Mouse (Mus musculus): Measurements from ENCODE around the gene Phldb1.
"Not testable (repeated sequence)": the region's sequence is repeated elsewhere in the genome, so short reads cannot be mapped to it uniquely, and the experiment has no call there.

Gene Phldb1

GRCm38 (mm10) chr9:44734524-44735494 is at the start of gene Phldb1:
Gene Phldb1 (minus strand): TSS chr9:44735198.
- in situ Hi-C loops (cut with MboI; ENCODE audit: low pct_unique_long_range_greater_than_20kb in 1 of 2, low sequenced_read_pairs in 2 of 2, unreplicated experiment in 1 of 2): no loop called here

- in situ Hi-C loops (cut with MboI; ENCODE audit: low pct_unique_long_range_greater_than_20kb in 1 of 2, low sequenced_read_pairs in 2 of 2, unreplicated experiment in 1 of 2): no loop called here
Measured at GRCm38 (mm10) chr9:44772750-44773651, 38.0 kb upstream of the Phldb1 start.

GRCm38 (mm10) chr9:44772392-44772749 is 37.4 kb upstream of the Phldb1 start:
- in situ Hi-C loops (cut with MboI; ENCODE audit: low pct_unique_long_range_greater_than_20kb in 1 of 2, low sequenced_read_pairs in 2 of 2, unreplicated experiment in 1 of 2): no loop called here

- in situ Hi-C loops (cut with MboI; ENCODE audit: low pct_unique_long_range_greater_than_20kb in 1 of 2, low sequenced_read_pairs in 2 of 2, unreplicated experiment in 1 of 2): no loop called here
Measured at GRCm38 (mm10) chr9:44771376-44771775, 36.4 kb upstream of the Phldb1 start.

GRCm38 (mm10) chr9:44768029-44768394 is 33.0 kb upstream of the Phldb1 start:
- in situ Hi-C loops (cut with MboI; ENCODE audit: low pct_unique_long_range_greater_than_20kb in 1 of 2, low sequenced_read_pairs in 2 of 2, unreplicated experiment in 1 of 2): not testable (repeated sequence)

- in situ Hi-C loops (cut with MboI; ENCODE audit: low pct_unique_long_range_greater_than_20kb in 1 of 2, low sequenced_read_pairs in 2 of 2, unreplicated experiment in 1 of 2): no loop called here
Measured at GRCm38 (mm10) chr9:44767101-44768028, 32.4 kb upstream of the Phldb1 start, which contains the start of the genes Arcn1 and Ift46. Gene Arcn1 (minus strand): TSS chr9:44767845. Gene Ift46 (plus strand): TSS chr9:44767908.

GRCm38 (mm10) chr9:44760873-44761272 is 25.9 kb upstream of the Phldb1 start:
- in situ Hi-C loops (cut with MboI; ENCODE audit: low pct_unique_long_range_greater_than_20kb in 1 of 2, low sequenced_read_pairs in 2 of 2, unreplicated experiment in 1 of 2): no loop called here

GRCm38 (mm10) chr9:44748473-44748872 is 13.5 kb upstream of the Phldb1 start:
- in situ Hi-C loops (cut with MboI; ENCODE audit: low pct_unique_long_range_greater_than_20kb in 1 of 2, low sequenced_read_pairs in 2 of 2, unreplicated experiment in 1 of 2): no loop called here

- in situ Hi-C loops (cut with MboI; ENCODE audit: low pct_unique_long_range_greater_than_20kb in 1 of 2, low sequenced_read_pairs in 2 of 2, unreplicated experiment in 1 of 2): no loop called here
Measured at GRCm38 (mm10) chr9:44747341-44747740, 12.3 kb upstream of the Phldb1 start.

- in situ Hi-C loops (cut with MboI; ENCODE audit: low pct_unique_long_range_greater_than_20kb in 1 of 2, low sequenced_read_pairs in 2 of 2, unreplicated experiment in 1 of 2): no loop called here
Measured at GRCm38 (mm10) chr9:44746666-44747065, 11.7 kb upstream of the Phldb1 start.

- in situ Hi-C loops (cut with MboI; ENCODE audit: low pct_unique_long_range_greater_than_20kb in 1 of 2, low sequenced_read_pairs in 2 of 2, unreplicated experiment in 1 of 2): no loop called here
Measured at GRCm38 (mm10) chr9:44745371-44745770, 10.4 kb upstream of the Phldb1 start.

GRCm38 (mm10) chr9:44740663-44741192 is 5.7 kb upstream of the Phldb1 start:
- in situ Hi-C loops (cut with MboI; ENCODE audit: low pct_unique_long_range_greater_than_20kb in 1 of 2, low sequenced_read_pairs in 2 of 2, unreplicated experiment in 1 of 2): no loop called here

- in situ Hi-C loops (cut with MboI; ENCODE audit: low pct_unique_long_range_greater_than_20kb in 1 of 2, low sequenced_read_pairs in 2 of 2, unreplicated experiment in 1 of 2): no loop called here
Measured at GRCm38 (mm10) chr9:44737240-44737949, 2.4 kb upstream of the Phldb1 start.

GRCm38 (mm10) chr9:44736301-44736700 is 1.3 kb upstream of the Phldb1 start:
- in situ Hi-C loops (cut with MboI; ENCODE audit: low pct_unique_long_range_greater_than_20kb in 1 of 2, low sequenced_read_pairs in 2 of 2, unreplicated experiment in 1 of 2): no loop called here

GRCm38 (mm10) chr9:44735886-44736285 is 888 bp upstream of the Phldb1 start:
- in situ Hi-C loops (cut with MboI; ENCODE audit: low pct_unique_long_range_greater_than_20kb in 1 of 2, low sequenced_read_pairs in 2 of 2, unreplicated experiment in 1 of 2): no loop called here

- in situ Hi-C loops (cut with MboI; ENCODE audit: low pct_unique_long_range_greater_than_20kb in 1 of 2, low sequenced_read_pairs in 2 of 2, unreplicated experiment in 1 of 2): no loop called here
Measured at GRCm38 (mm10) chr9:44733671-44734523, 1.1 kb downstream of the Phldb1 start.

Measured in mouse embryonic stem cell (cell line).